In genomic region chrX:105683678-105684077, GRCm38 (mm10) we compare ENCODE assay signal across 17 mouse cellular contexts.
DNase-seq lines count a peak whose midpoint lies in the region; ATAC-seq and TF ChIP-seq lines count a peak whose summit lies in the region.
"Had no signal": no experiment of that assay in that cellular context is flagged by ENCODE, and none has a peak within 500 bp of the region (broad histone marks: within the 10 kb centered on the region; RNA-seq: fewer than 3 reads in every experiment).

No protein-coding gene starts in this region.

- TF ChIP-seq POLR2A in cerebellum, adult 2 months (IDR thresholded peaks at IDR 0.05; ENCODE audit: borderline replicate concordance, insufficient read depth, low read length) = no peak

- no peak overlapping the region for H3K4me3 ChIP-seq in heart, embryonic 16.5 days (ENCODE audit: low read length)
- H3K4me3 ChIP-seq in kidney, embryonic 16.5 days (ENCODE audit: low read length) = no peak overlapping the region
- H3K4me3 ChIP-seq in intestine, postnatal 0 days (ENCODE audit: low read depth, low read length) = no peak overlapping the region
- no peak overlapping the region for H3K4me3 ChIP-seq in cerebellum, adult 2 months (replicated peaks; ENCODE audit: insufficient read depth, low read depth, low read length)
- H3K4me3 ChIP-seq: limb, embryonic 12.5 days; liver, embryonic 15.5 days; midbrain, embryonic 12.5 days had no signal

- no peak overlapping the region for H3K4me2 ChIP-seq in heart, embryonic 16.5 days (ENCODE audit: low read depth, low read length)
- H3K4me2 ChIP-seq in kidney, embryonic 16.5 days (replicated peaks; ENCODE audit: low read depth, low read length) = no peak overlapping the region
- no peak overlapping the region for H3K4me2 ChIP-seq in intestine, postnatal 0 days (replicated peaks; ENCODE audit: low read depth)
- H3K4me2 ChIP-seq: limb, embryonic 12.5 days; liver, embryonic 15.5 days; midbrain, embryonic 12.5 days had no signal

- H3K9me3 ChIP-seq in heart, embryonic 16.5 days (replicated peaks; ENCODE audit: control insufficient read depth, low read length) = no peaks in the 10 kb centered on the region
- no peaks in the 10 kb centered on the region for H3K9me3 ChIP-seq in kidney, embryonic 16.5 days (ENCODE audit: low read length)
- no peaks in the 10 kb centered on the region for H3K9me3 ChIP-seq in intestine, postnatal 0 days (ENCODE audit: control insufficient read depth)
- H3K9me3 ChIP-seq: limb, embryonic 12.5 days; liver, embryonic 15.5 days; midbrain, embryonic 12.5 days had no signal

- peak overlapping the region; percentile 78 for H3K27ac ChIP-seq in heart, embryonic 16.5 days (ENCODE audit: low read length)
- no peak overlapping the region for H3K27ac ChIP-seq in kidney, embryonic 16.5 days (ENCODE audit: low read length)
- H3K27ac ChIP-seq in intestine, postnatal 0 days (ENCODE audit: low read depth, low read length) = no peak overlapping the region
- no peak overlapping the region for H3K27ac ChIP-seq in cerebellum, adult 2 months (ENCODE audit: insufficient read depth, low read length)
- H3K27ac ChIP-seq: kidney, postnatal 0 days; limb, embryonic 12.5 days; liver, embryonic 15.5 days; midbrain, embryonic 12.5 days had no signal

- WGBS in heart, embryonic 16.5 days = 52% methylated on average over 8 of the region's 8 CpGs
- 65% methylated on average over 8 of the region's 8 CpGs for WGBS in kidney, embryonic 16.5 days
- WGBS in intestine, postnatal 0 days = 40% methylated on average over 8 of the region's 8 CpGs
- WGBS in cerebellum, adult 2 months = 66% methylated on average over 8 of the region's 8 CpGs

- DNase-seq in heart, adult 8-10 months (ENCODE audit: low spot score) = no peak
- DNase-seq in kidney, postnatal 36 days = peak; percentile 2 to 4
- DNase-seq in Muller cell, postnatal 12 days (ENCODE audit: inconsistent ontology term) = peak; percentile 0
- no peak for DNase-seq in cerebellum, adult 2 months
- DNase-seq in cerebellum, adult 8-10 months = no peak
- DNase-seq: adrenal gland, postnatal 36 days; cerebellum, adult 11-12 months; retina, postnatal 1 day had no signal

- ATAC-seq in heart, embryonic 16.5 days (replicated peaks; ENCODE audit: extremely low read depth, insufficient read depth, low FRiP score) = no peak
- ATAC-seq in kidney, embryonic 16.5 days (ENCODE audit: low FRiP score, low TSS enrichment) = no peak
- peak; percentile 60 for ATAC-seq in intestine, postnatal 0 days
- ATAC-seq: hindbrain, embryonic 16.5 days had no signal

- H3K36me3 ChIP-seq in heart, embryonic 16.5 days (ENCODE audit: control insufficient read depth, insufficient read depth) = no peaks in the 10 kb centered on the region
- H3K36me3 ChIP-seq in kidney, embryonic 16.5 days (ENCODE audit: insufficient read depth, low read length) = no peaks in the 10 kb centered on the region
- H3K36me3 ChIP-seq in intestine, postnatal 0 days (ENCODE audit: control insufficient read depth, insufficient read depth) = no peaks in the 10 kb centered on the region
- H3K36me3 ChIP-seq: limb, embryonic 12.5 days; liver, embryonic 15.5 days; midbrain, embryonic 12.5 days had no signal

- no peak for TF ChIP-seq CTCF in intestine, postnatal 0 days (IDR thresholded peaks at IDR 0.05; ENCODE audit: low read depth)
- TF ChIP-seq CTCF in cerebellum, adult 2 months (IDR thresholded peaks at IDR 0.05; ENCODE audit: borderline replicate concordance, insufficient read depth, low read depth, low read length) = no peak

- no peaks in the 10 kb centered on the region for H3K4me1 ChIP-seq in heart, embryonic 16.5 days (ENCODE audit: control insufficient read depth, insufficient read depth, low read length)
- H3K4me1 ChIP-seq in kidney, embryonic 16.5 days (ENCODE audit: insufficient read depth, low read length) = no peaks in the 10 kb centered on the region
- H3K4me1 ChIP-seq in intestine, postnatal 0 days (replicated peaks; ENCODE audit: control insufficient read depth, insufficient read depth, low read length) = no peaks in the 10 kb centered on the region
- peaks cover 6% of the 10 kb centered on the region; the same call in 1 of the 2 replicates for H3K4me1 ChIP-seq in cerebellum, adult 2 months (ENCODE audit: control insufficient read depth, insufficient read depth, low read length)
- H3K4me1 ChIP-seq: limb, embryonic 12.5 days; liver, embryonic 15.5 days; midbrain, embryonic 12.5 days had no signal

- no peaks in the 10 kb centered on the region for H3K27me3 ChIP-seq in heart, embryonic 16.5 days (ENCODE audit: control insufficient read depth, insufficient read depth, low read length)
- H3K27me3 ChIP-seq in kidney, embryonic 16.5 days (ENCODE audit: insufficient read depth, low read length) = no peaks in the 10 kb centered on the region; the same call in 1 of the 2 replicates
- no peaks in the 10 kb centered on the region for H3K27me3 ChIP-seq in intestine, postnatal 0 days (replicated peaks; ENCODE audit: control insufficient read depth, insufficient read depth, low read length)
- no peaks in the 10 kb centered on the region for H3K27me3 ChIP-seq in cerebellum, adult 2 months (ENCODE audit: control insufficient read depth, insufficient read depth, low read length)
- H3K27me3 ChIP-seq: CH12.LX; liver, embryonic 15.5 days; midbrain, embryonic 12.5 days had no signal

- H3K9ac ChIP-seq in heart, embryonic 16.5 days (ENCODE audit: low read length) = no peak overlapping the region
- H3K9ac ChIP-seq in kidney, embryonic 16.5 days (replicated peaks; ENCODE audit: low read length) = no peak overlapping the region
- no peak overlapping the region for H3K9ac ChIP-seq in intestine, postnatal 0 days (ENCODE audit: low read depth, low read length)
- H3K9ac ChIP-seq: limb, embryonic 12.5 days; liver, embryonic 15.5 days; midbrain, embryonic 12.5 days had no signal

Comparison
In these comparisons a context has a peak if more than half of its experiments do, and no peak if none do; other contexts are left out.
1. DNase-seq: peak in kidney, postnatal 36 days (2 of 2) and Muller cell, postnatal 12 days (single experiment); none in heart, adult 8-10 months (single experiment), cerebellum, adult 2 months (0 of 2) and cerebellum, adult 8-10 months (single experiment).